Mouse (Mus musculus) ES-Bruce4 (cell line): ENCODE results near the gene Fam187b.
"Not testable (repeated sequence)": the region's sequence is repeated elsewhere in the genome, so short reads cannot be mapped to it uniquely, and the experiment has no call there.

Source experiments
- CTCF ChIP-seq: IDR thresholded peaks from one replicate; pipeline ENCODE4 v1.8.1; 2011; ENCODE audit warnings: low read depth, low read length
- EP300 ChIP-seq: IDR thresholded peaks from 2 replicates; pipeline ENCODE4 v1.6.1; 2011; ENCODE audit warnings: low read depth, low read length; ENCODE audit not compliant: insufficient read depth
- POLR2A ChIP-seq: IDR thresholded peaks from one replicate; pipeline ENCODE4 v1.8.1; 2011; ENCODE audit warnings: low read length; ENCODE audit not compliant: insufficient read depth

DNA sequence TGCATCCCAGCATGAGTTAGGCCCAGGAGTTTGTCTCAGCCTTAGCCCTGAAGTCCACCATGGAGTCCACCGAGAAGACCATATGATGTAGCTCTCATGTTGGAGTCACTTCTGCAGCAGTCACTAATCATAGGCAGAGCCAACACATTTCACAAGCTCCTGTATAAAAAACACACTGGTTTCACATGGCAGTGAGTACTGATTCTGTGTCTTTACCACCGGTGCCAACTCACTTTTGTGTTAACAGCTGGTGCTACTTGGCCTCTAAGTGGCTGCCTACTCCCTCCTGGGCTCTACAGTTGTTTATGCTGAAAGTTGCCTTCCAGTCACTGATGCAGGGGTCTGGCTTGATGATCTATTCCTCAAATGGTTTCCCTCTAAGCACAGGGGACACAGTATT, 49.0 kb upstream of the Fam187b start, which contains the start of gene Hamp2:
- not testable (repeated sequence) for TF ChIP-seq CTCF, EP300, POLR2A
